Mouse (Mus musculus): ENCODE results near the gene Fhdc1.

DNA sequence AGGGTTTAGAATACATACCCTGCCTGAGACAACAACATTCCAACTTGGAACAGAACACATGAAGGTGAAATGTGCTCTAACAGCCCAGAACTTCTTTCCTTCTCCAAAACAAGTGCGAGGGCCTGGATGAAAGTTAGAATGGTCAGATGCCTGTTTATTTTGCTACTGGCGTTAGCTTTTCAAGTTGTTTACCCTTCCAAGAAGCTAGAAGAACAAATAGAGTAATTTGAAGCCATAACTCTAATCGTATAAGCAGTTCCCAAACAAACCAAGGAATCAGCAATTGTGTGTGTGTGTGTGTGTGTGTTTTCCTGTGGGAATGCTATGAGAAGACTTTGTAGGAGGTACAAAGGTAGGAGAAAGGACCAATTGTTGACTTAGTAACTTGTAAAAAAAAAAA is 4.7 kb upstream of the Fhdc1 start:
- TF ChIP-seq CTCF (IDR thresholded peaks at IDR 0.05; ENCODE audit: low read depth): no peak
- TF ChIP-seq EP300 (optimal IDR thresholded peaks at IDR 0.05): no peak

Data from stomach, postnatal 0 days (tissue).